Mouse (Mus musculus): ENCODE data around the gene Olfr802. TPM values are rescaled to one million over a fixed set of nuclear protein-coding genes. Genes with fewer than 3 reads are reported as not detected.

The Olfr802 gene
- polyA plus RNA-seq, 2 experiments, result not detected

GRCm38 (mm10) chr10:129657394-129657793 lies 30.6 kb downstream of the Olfr802 start, which contains the start of gene Olfr800:
Olfr800 (plus strand) TSS chr10:129657694.
- Histone ChIP-seq H3K4me3 (ENCODE audit: insufficient read depth in 1 of 2, low read depth in 2 of 2, low read length in 2 of 2) (no peak within 1 kb of the TSS), H3K27ac (no peak within 1 kb of the TSS), H3K9me3 (ENCODE audit: control insufficient read depth, low read length) (no peaks in the 10 kb centered on the region), H3K27me3 (ENCODE audit: control insufficient read depth, insufficient read depth, low read length) (no peaks in the 10 kb centered on the region), H3K4me1 (replicated peaks; ENCODE audit: control insufficient read depth in 2 of 2, insufficient read depth in 2 of 2, low read length in 1 of 2) (no peaks in the 10 kb centered on the region), H3K9ac (replicated peaks) (no peak within 1 kb of the TSS), H3K36me3 (replicated peaks; ENCODE audit: control insufficient read depth, insufficient read depth, low read depth) (no peaks in the 10 kb centered on the region), H3K4me2 (ENCODE audit: low read depth) (no peak within 1 kb of the TSS)
- DNase-seq (ENCODE audit: low read depth in 3 of 3, low spot score in 3 of 3) (no peak), ATAC-seq (ENCODE audit: insufficient read depth) (no peak)
- no peak for TF ChIP-seq EP300 (IDR thresholded peaks at IDR 0.05; ENCODE audit: low read depth)
- no peak for TF ChIP-seq CTCF (IDR thresholded peaks at IDR 0.05; ENCODE audit: low read depth)

GRCm38 (mm10) chr10:129651763-129652162 lies 36.2 kb downstream of the Olfr802 start:
- WGBS (ENCODE audit: insufficient replicate concordance), result 56% methylated on average over 1 of the region's 1 CpGs
- ATAC-seq (ENCODE audit: insufficient read depth) (no peak), DNase-seq (ENCODE audit: low read depth in 3 of 3, low spot score in 3 of 3) (no peak)
- Histone ChIP-seq H3K9me3 (ENCODE audit: control insufficient read depth, low read length) (no peaks in the 10 kb centered on the region), H3K27me3 (ENCODE audit: control insufficient read depth, insufficient read depth, low read length) (no peaks in the 10 kb centered on the region), H3K4me3 (ENCODE audit: insufficient read depth in 1 of 2, low read depth in 2 of 2, low read length in 2 of 2) (no peak overlapping the region), H3K36me3 (replicated peaks; ENCODE audit: control insufficient read depth, insufficient read depth, low read depth) (no peaks in the 10 kb centered on the region), H3K27ac (no peak overlapping the region), H3K4me1 (replicated peaks; ENCODE audit: control insufficient read depth in 2 of 2, insufficient read depth in 2 of 2, low read length in 1 of 2) (no peaks in the 10 kb centered on the region), H3K4me2 (ENCODE audit: low read depth) (no peak overlapping the region), H3K9ac (replicated peaks) (no peak overlapping the region)
- TF ChIP-seq EP300 (IDR thresholded peaks at IDR 0.05; ENCODE audit: low read depth) (no peak), CTCF (IDR thresholded peaks at IDR 0.05; ENCODE audit: low read depth) (no peak)

- no peak for TF ChIP-seq EP300 (IDR thresholded peaks at IDR 0.05; ENCODE audit: low read depth)
- TF ChIP-seq CTCF (IDR thresholded peaks at IDR 0.05; ENCODE audit: low read depth), result no peak
- no peaks in the 10 kb centered on the region for H3K4me1 ChIP-seq (replicated peaks; ENCODE audit: control insufficient read depth in 2 of 2, insufficient read depth in 2 of 2, low read length in 1 of 2)
- H3K27me3 ChIP-seq (ENCODE audit: control insufficient read depth, insufficient read depth, low read length), result no peaks in the 10 kb centered on the region
- no peaks in the 10 kb centered on the region for H3K9me3 ChIP-seq (ENCODE audit: control insufficient read depth, low read length)
- H3K36me3 ChIP-seq (replicated peaks; ENCODE audit: control insufficient read depth, insufficient read depth, low read depth), result no peaks in the 10 kb centered on the region
- no peak within 1 kb of the TSS for H3K27ac ChIP-seq
- H3K4me3 ChIP-seq (ENCODE audit: insufficient read depth in 1 of 2, low read depth in 2 of 2, low read length in 2 of 2), result no peak within 1 kb of the TSS
- WGBS (ENCODE audit: insufficient replicate concordance), result 15% methylated on average over 1 of the region's 1 CpGs
- ATAC-seq (ENCODE audit: insufficient read depth) (no peak), DNase-seq (ENCODE audit: low read depth in 3 of 3, low spot score in 3 of 3) (no peak)
- H3K9ac ChIP-seq (replicated peaks), result no peak within 1 kb of the TSS
- H3K4me2 ChIP-seq (ENCODE audit: low read depth), result no peak within 1 kb of the TSS
Measured at GRCm38 (mm10) chr10:129637184-129637583, 50.8 kb downstream of the Olfr802 start, which contains the start of gene Olfr799. Olfr799 (plus strand) TSS chr10:129637484.

- no peak within 1 kb of the TSS for H3K4me2 ChIP-seq (ENCODE audit: low read depth)
- H3K9me3 ChIP-seq (ENCODE audit: control insufficient read depth, low read length), result no peaks in the 10 kb centered on the region
- DNase-seq (ENCODE audit: low read depth in 3 of 3, low spot score in 3 of 3), result no peak
- no peaks in the 10 kb centered on the region for H3K36me3 ChIP-seq (replicated peaks; ENCODE audit: control insufficient read depth, insufficient read depth, low read depth)
- H3K4me3 ChIP-seq (ENCODE audit: insufficient read depth in 1 of 2, low read depth in 2 of 2, low read length in 2 of 2), result no peak within 1 kb of the TSS
- no peak for TF ChIP-seq CTCF (IDR thresholded peaks at IDR 0.05; ENCODE audit: low read depth)
- no peak for TF ChIP-seq EP300 (IDR thresholded peaks at IDR 0.05; ENCODE audit: low read depth)
- WGBS (ENCODE audit: insufficient replicate concordance), result 48% methylated on average over 1 of the region's 1 CpGs
- no peak within 1 kb of the TSS for H3K9ac ChIP-seq (replicated peaks)
- H3K27ac ChIP-seq, result no peak within 1 kb of the TSS
- H3K4me1 ChIP-seq (replicated peaks; ENCODE audit: control insufficient read depth in 2 of 2, insufficient read depth in 2 of 2, low read length in 1 of 2), result no peaks in the 10 kb centered on the region
- no peaks in the 10 kb centered on the region for H3K27me3 ChIP-seq (ENCODE audit: control insufficient read depth, insufficient read depth, low read length)
- no peak for ATAC-seq (ENCODE audit: insufficient read depth)
Measured at GRCm38 (mm10) chr10:129627834-129628233, 60.1 kb downstream of the Olfr802 start, which contains the start of gene Olfr798. Olfr798 (minus strand) TSS chr10:129627934.

Small RNA genes within 50 kb of the gene (microRNA-seq; reads per million reads assigned to microRNA genes)
- not detected for gene Gm24485

Other genes with a start within 250 kb of the Olfr802 start
- gene Olfr787, start 226.3 kb downstream of the Olfr802 start, polyA plus RNA-seq (2012; rRNA removed), result not detected in 2 replicates
- gene Olfr787, start 226.3 kb downstream of the Olfr802 start, polyA plus RNA-seq (2014; fragmentation: Nextera tagmentation; extraction: Ambion mirVana), result not detected in 2 replicates
- not detected in 2 replicates for gene Olfr788, start 217.2 kb downstream of the Olfr802 start, polyA plus RNA-seq (2012; rRNA removed)
- not detected in 2 replicates for gene Olfr788, start 217.2 kb downstream of the Olfr802 start, polyA plus RNA-seq (2014; fragmentation: Nextera tagmentation; extraction: Ambion mirVana)
- gene Olfr789, start 203.4 kb downstream of the Olfr802 start, polyA plus RNA-seq (2012; rRNA removed), result not detected in 2 replicates
- not detected in 2 replicates for gene Olfr789, start 203.4 kb downstream of the Olfr802 start, polyA plus RNA-seq (2014; fragmentation: Nextera tagmentation; extraction: Ambion mirVana)
- not detected in 2 replicates for gene Olfr790, start 189.7 kb downstream of the Olfr802 start, polyA plus RNA-seq (2012; rRNA removed)
- gene Olfr790, start 189.7 kb downstream of the Olfr802 start, polyA plus RNA-seq (2014; fragmentation: Nextera tagmentation; extraction: Ambion mirVana), result not detected in 2 replicates
- not detected in 2 replicates for gene Olfr791, start 166.4 kb downstream of the Olfr802 start, polyA plus RNA-seq (2012; rRNA removed)
- not detected in 2 replicates for gene Olfr791, start 166.4 kb downstream of the Olfr802 start, polyA plus RNA-seq (2014; fragmentation: Nextera tagmentation; extraction: Ambion mirVana)
- gene Olfr792, start 149.0 kb downstream of the Olfr802 start, polyA plus RNA-seq (2012; rRNA removed), result not detected in 2 replicates
- not detected in 2 replicates for gene Olfr792, start 149.0 kb downstream of the Olfr802 start, polyA plus RNA-seq (2014; fragmentation: Nextera tagmentation; extraction: Ambion mirVana)
- not detected in 2 replicates for gene Olfr794, start 120.5 kb downstream of the Olfr802 start, polyA plus RNA-seq (2012; rRNA removed)
- not detected in 2 replicates for gene Olfr794, start 120.5 kb downstream of the Olfr802 start, polyA plus RNA-seq (2014; fragmentation: Nextera tagmentation; extraction: Ambion mirVana)
- gene Olfr796, start 75.6 kb downstream of the Olfr802 start, polyA plus RNA-seq (2012; rRNA removed), result not detected in 2 replicates
- gene Olfr796, start 75.6 kb downstream of the Olfr802 start, polyA plus RNA-seq (2014; fragmentation: Nextera tagmentation; extraction: Ambion mirVana), result not detected in 2 replicates
- not detected in 2 replicates for gene Olfr798, start 60.2 kb downstream of the Olfr802 start, polyA plus RNA-seq (2012; rRNA removed)
- gene Olfr798, start 60.2 kb downstream of the Olfr802 start, polyA plus RNA-seq (2014; fragmentation: Nextera tagmentation; extraction: Ambion mirVana), result not detected in 2 replicates
- not detected in 2 replicates for gene Olfr799, start 50.7 kb downstream of the Olfr802 start, polyA plus RNA-seq (2012; rRNA removed)
- gene Olfr799, start 50.7 kb downstream of the Olfr802 start, polyA plus RNA-seq (2014; fragmentation: Nextera tagmentation; extraction: Ambion mirVana), result not detected in 2 replicates
- not detected in 2 replicates for gene Olfr800, start 30.5 kb downstream of the Olfr802 start, polyA plus RNA-seq (2012; rRNA removed)
- gene Olfr800, start 30.5 kb downstream of the Olfr802 start, polyA plus RNA-seq (2014; fragmentation: Nextera tagmentation; extraction: Ambion mirVana), result not detected in 2 replicates
- not detected in 2 replicates for gene Olfr801, start 14.3 kb downstream of the Olfr802 start, polyA plus RNA-seq (2012; rRNA removed)
- not detected in 2 replicates for gene Olfr801, start 14.3 kb downstream of the Olfr802 start, polyA plus RNA-seq (2014; fragmentation: Nextera tagmentation; extraction: Ambion mirVana)
- not detected in 2 replicates for gene Olfr803, start 6.1 kb upstream of the Olfr802 start, polyA plus RNA-seq (2012; rRNA removed)
- not detected in 2 replicates for gene Olfr803, start 6.1 kb upstream of the Olfr802 start, polyA plus RNA-seq (2014; fragmentation: Nextera tagmentation; extraction: Ambion mirVana)
- not detected in 2 replicates for gene Olfr804, start 15.0 kb upstream of the Olfr802 start, polyA plus RNA-seq (2012; rRNA removed)
- not detected in 2 replicates for gene Olfr804, start 15.0 kb upstream of the Olfr802 start, polyA plus RNA-seq (2014; fragmentation: Nextera tagmentation; extraction: Ambion mirVana)
- gene Olfr805, start 41.2 kb upstream of the Olfr802 start, polyA plus RNA-seq (2012; rRNA removed), result not detected in 2 replicates
- gene Olfr805, start 41.2 kb upstream of the Olfr802 start, polyA plus RNA-seq (2014; fragmentation: Nextera tagmentation; extraction: Ambion mirVana), result not detected in 2 replicates
- not detected in 2 replicates for gene Olfr806, start 53.8 kb upstream of the Olfr802 start, polyA plus RNA-seq (2012; rRNA removed)
- gene Olfr806, start 53.8 kb upstream of the Olfr802 start, polyA plus RNA-seq (2014; fragmentation: Nextera tagmentation; extraction: Ambion mirVana), result not detected in 2 replicates
- not detected in 2 replicates for gene Olfr807, start 69.6 kb upstream of the Olfr802 start, polyA plus RNA-seq (2012; rRNA removed)
- gene Olfr807, start 69.6 kb upstream of the Olfr802 start, polyA plus RNA-seq (2014; fragmentation: Nextera tagmentation; extraction: Ambion mirVana), result not detected in 2 replicates
- not detected in 2 replicates for gene Olfr808, start 77.3 kb upstream of the Olfr802 start, polyA plus RNA-seq (2012; rRNA removed)
- not detected in 2 replicates for gene Olfr808, start 77.3 kb upstream of the Olfr802 start, polyA plus RNA-seq (2014; fragmentation: Nextera tagmentation; extraction: Ambion mirVana)
- not detected in 2 replicates for gene Olfr809, start 86.5 kb upstream of the Olfr802 start, polyA plus RNA-seq (2012; rRNA removed)
- gene Olfr809, start 86.5 kb upstream of the Olfr802 start, polyA plus RNA-seq (2014; fragmentation: Nextera tagmentation; extraction: Ambion mirVana), result not detected in 2 replicates
- not detected in 2 replicates for gene Olfr810, start 106.7 kb upstream of the Olfr802 start, polyA plus RNA-seq (2012; rRNA removed)
- gene Olfr810, start 106.7 kb upstream of the Olfr802 start, polyA plus RNA-seq (2014; fragmentation: Nextera tagmentation; extraction: Ambion mirVana), result not detected in 2 replicates
- gene Olfr811, start 116.2 kb upstream of the Olfr802 start, polyA plus RNA-seq (2012; rRNA removed), result not detected in 2 replicates
- not detected in 2 replicates for gene Olfr811, start 116.2 kb upstream of the Olfr802 start, polyA plus RNA-seq (2014; fragmentation: Nextera tagmentation; extraction: Ambion mirVana)
- not detected in 2 replicates for gene Olfr812, start 157.9 kb upstream of the Olfr802 start, polyA plus RNA-seq (2012; rRNA removed)
- gene Olfr812, start 157.9 kb upstream of the Olfr802 start, polyA plus RNA-seq (2014; fragmentation: Nextera tagmentation; extraction: Ambion mirVana), result not detected in 2 replicates
- not detected in 2 replicates for gene Olfr813, start 167.2 kb upstream of the Olfr802 start, polyA plus RNA-seq (2012; rRNA removed)
- not detected in 2 replicates for gene Olfr813, start 167.2 kb upstream of the Olfr802 start, polyA plus RNA-seq (2014; fragmentation: Nextera tagmentation; extraction: Ambion mirVana)
- gene Olfr814, start 191.7 kb upstream of the Olfr802 start, polyA plus RNA-seq (2012; rRNA removed), result not detected in 2 replicates
- gene Olfr814, start 191.7 kb upstream of the Olfr802 start, polyA plus RNA-seq (2014; fragmentation: Nextera tagmentation; extraction: Ambion mirVana), result not detected in 2 replicates
- gene Olfr815, start 217.7 kb upstream of the Olfr802 start, polyA plus RNA-seq (2012; rRNA removed), result not detected in 2 replicates
- gene Olfr815, start 217.7 kb upstream of the Olfr802 start, polyA plus RNA-seq (2014; fragmentation: Nextera tagmentation; extraction: Ambion mirVana), result not detected in 2 replicates
- not detected in 2 replicates for gene Olfr816, start 227.4 kb upstream of the Olfr802 start, polyA plus RNA-seq (2012; rRNA removed)
- gene Olfr816, start 227.4 kb upstream of the Olfr802 start, polyA plus RNA-seq (2014; fragmentation: Nextera tagmentation; extraction: Ambion mirVana), result not detected in 2 replicates

Data from liver, embryonic 14.5 days (tissue).